Mouse (Mus musculus) neural tube, embryonic 14.5 days (tissue): Measurements from ENCODE around the gene 1700123O20Rik. TPM values are rescaled to one million over a fixed set of nuclear protein-coding genes. Genes with fewer than 3 reads are reported as not detected.

Experiments
- ATAC-seq: fragments of 200-750 bp; cut with Nextera tagmentation; 2 replicates; pipeline ENCODE4 v1.8.0; 2017; ENCODE audit warnings: low read depth, mild to moderate bottlenecking, moderate TSS enrichment, moderate library complexity
- H3K27ac ChIP-seq: fragments of 300-500 bp; sonication (generic); 2 replicates; pipeline ENCODE4 v1.5.1; 2014; ENCODE audit warnings: low read depth, mild to moderate bottlenecking, control low read depth, low read length, moderate library complexity, mixed read lengths
- H3K27me3 ChIP-seq: fragments of 300-500 bp; sonication (generic); 2 replicates; pipeline ENCODE4 v1.6.1; 2014; ENCODE audit warnings: low read length; ENCODE audit not compliant: control insufficient read depth, insufficient read depth
- H3K36me3 ChIP-seq: fragments of 300-500 bp; sonication (generic); 2 replicates; pipeline ENCODE4 v1.6.1; 2014; ENCODE audit warnings: low read length, mixed read lengths; ENCODE audit not compliant: control insufficient read depth, insufficient read depth
- H3K4me1 ChIP-seq: fragments of 300-500 bp; sonication (generic); 2 replicates; pipeline ENCODE4 v1.6.1; 2014; ENCODE audit warnings: low read length; ENCODE audit not compliant: control insufficient read depth, insufficient read depth
- H3K4me2 ChIP-seq: fragments of 300-500 bp; sonication (generic); 2 replicates; pipeline ENCODE4 v1.6.1; 2014; ENCODE audit warnings: mild to moderate bottlenecking, low read depth, low read length, control low read depth
- H3K4me3 ChIP-seq: fragments of 300-500 bp; sonication (generic); 2 replicates; pipeline ENCODE4 v1.5.1; 2014; ENCODE audit warnings: low read depth, low read length, control low read depth, mixed read lengths
- H3K9ac ChIP-seq: fragments of 300-500 bp; sonication (generic); replicated peaks from 2 replicates; pipeline ENCODE4 v1.6.1; 2014; ENCODE audit warnings: low read depth, mild to moderate bottlenecking, control low read depth, low read length, mixed read lengths
- H3K9me3 ChIP-seq: fragments of 300-500 bp; sonication (generic); 2 replicates; pipeline ENCODE4 v1.6.1; 2016; ENCODE audit warnings: low read length; ENCODE audit not compliant: control insufficient read depth
- WGBS: fragments of 180-500 bp; shearing (Covaris S2); extraction: QIAGEN DNeasy Blood & Tissue Kit; methylation state at CpG from one replicate; pipeline ENCODE4 v1.1.7; 2014; 5-methylcytosine and 5-hydroxymethylcytosine counted together
- polyA plus RNA-seq: library from polyadenylated mRNA; unstranded; fragments of >200 nt; fragmentation: Nextera tagmentation; extraction: Ambion mirVana; gene quantifications from 2 replicates; pipeline ENCODE4 v1.2.1, GENCODE M21; 2014

The 1700123O20Rik gene
- polyA plus RNA-seq, 1 experiment from 2014 or later, result 77.4 TPM

- Histone ChIP-seq H3K4me3 (no peak overlapping the region), H3K27me3 (no peaks in the 10 kb centered on the region), H3K27ac (no peak overlapping the region), H3K9ac (no peak overlapping the region), H3K9me3 (no peaks in the 10 kb centered on the region), H3K4me1 (no peaks in the 10 kb centered on the region), H3K4me2 (no peak overlapping the region), H3K36me3 (no peaks in the 10 kb centered on the region)
- WGBS, result 80% methylated on average over 5 of the region's 5 CpGs
- no peak for ATAC-seq
Observed at GRCm38 (mm10) chr14:54727565-54727964, 41.5 kb downstream of the 1700123O20Rik start.

GRCm38 (mm10) chr14:54728823-54729653, 43.0 kb downstream of the 1700123O20Rik start:
- H3K9ac ChIP-seq, result no peak overlapping the region
- WGBS, result 74% methylated on average over 13 of the region's 13 CpGs
- H3K27ac ChIP-seq, result no peak overlapping the region
- no peaks in the 10 kb centered on the region for H3K27me3 ChIP-seq
- H3K9me3 ChIP-seq, result no peaks in the 10 kb centered on the region
- H3K4me1 ChIP-seq, result no peaks in the 10 kb centered on the region
- H3K36me3 ChIP-seq, result no peaks in the 10 kb centered on the region
- H3K4me2 ChIP-seq, result no peak overlapping the region
- no peak overlapping the region for H3K4me3 ChIP-seq
- ATAC-seq, result no peak

- no peak for ATAC-seq
- Histone ChIP-seq H3K4me3 (no peak overlapping the region), H3K27ac (no peak overlapping the region), H3K9ac (no peak overlapping the region), H3K4me1 (no peaks in the 10 kb centered on the region), H3K36me3 (no peaks in the 10 kb centered on the region), H3K4me2 (no peak overlapping the region), H3K27me3 (no peaks in the 10 kb centered on the region), H3K9me3 (no peaks in the 10 kb centered on the region)
- WGBS, result 95% methylated on average over 6 of the region's 6 CpGs
Observed at GRCm38 (mm10) chr14:54730305-54730704, 44.3 kb downstream of the 1700123O20Rik start.

- Histone ChIP-seq H3K4me3 (no peak overlapping the region), H3K9me3 (no peaks in the 10 kb centered on the region)
Observed at GRCm38 (mm10) chr14:54732206-54732605, 46.2 kb downstream of the 1700123O20Rik start.

GRCm38 (mm10) chr14:54734004-54734403, 48.0 kb downstream of the 1700123O20Rik start:
- Histone ChIP-seq H3K4me2 (no peak overlapping the region), H3K9ac (no peak overlapping the region), H3K4me3 (no peak overlapping the region), H3K36me3 (no peaks in the 10 kb centered on the region), H3K27me3 (no peaks in the 10 kb centered on the region), H3K4me1 (no peaks in the 10 kb centered on the region), H3K27ac (no peak overlapping the region), H3K9me3 (no peaks in the 10 kb centered on the region)
- WGBS, result 78% methylated on average over 4 of the region's 4 CpGs
- no peak for ATAC-seq

More at GRCm38 (mm10) chr14:54732206-54732605, 46.2 kb downstream of the 1700123O20Rik start:
- Histone ChIP-seq H3K27me3 (no peaks in the 10 kb centered on the region), H3K9ac (no peak overlapping the region), H3K4me2 (no peak overlapping the region), H3K36me3 (no peaks in the 10 kb centered on the region), H3K4me1 (no peaks in the 10 kb centered on the region), H3K27ac (no peak overlapping the region)
- no peak for ATAC-seq
- 94% methylated on average over 8 of the region's 8 CpGs for WGBS

- 83% methylated on average over 4 of the region's 4 CpGs for WGBS
- Histone ChIP-seq H3K4me2 (no peak overlapping the region), H3K27me3 (no peaks in the 10 kb centered on the region), H3K9me3 (no peaks in the 10 kb centered on the region), H3K36me3 (no peaks in the 10 kb centered on the region), H3K4me3 (no peak overlapping the region), H3K9ac (no peak overlapping the region), H3K4me1 (no peaks in the 10 kb centered on the region), H3K27ac (no peak overlapping the region)
- ATAC-seq, result no peak
Observed at GRCm38 (mm10) chr14:54735221-54735620, 49.2 kb downstream of the 1700123O20Rik start.

- no peaks in the 10 kb centered on the region for H3K9me3 ChIP-seq
- H3K27ac ChIP-seq, result no peak overlapping the region
- H3K36me3 ChIP-seq, result no peaks in the 10 kb centered on the region
- H3K9ac ChIP-seq, result no peak overlapping the region
- no peaks in the 10 kb centered on the region for H3K4me1 ChIP-seq
- H3K4me3 ChIP-seq, result no peak overlapping the region
- no peak overlapping the region for H3K4me2 ChIP-seq
- WGBS, result 74% methylated on average over 14 of the region's 14 CpGs
- H3K27me3 ChIP-seq, result no peaks in the 10 kb centered on the region
- peak; percentile 44; the same call in 1 of the 2 replicates for ATAC-seq
Observed at GRCm38 (mm10) chr14:54736555-54737552, 50.8 kb downstream of the 1700123O20Rik start.

GRCm38 (mm10) chr14:54737634-54738033, 51.6 kb downstream of the 1700123O20Rik start:
- no peaks in the 10 kb centered on the region for H3K9me3 ChIP-seq
- H3K27ac ChIP-seq, result no peak overlapping the region
- no peak for ATAC-seq
- no peaks in the 10 kb centered on the region for H3K4me1 ChIP-seq
- no peaks in the 10 kb centered on the region for H3K36me3 ChIP-seq
- 71% methylated on average over 10 of the region's 10 CpGs for WGBS
- no peak overlapping the region for H3K9ac ChIP-seq
- no peak overlapping the region for H3K4me2 ChIP-seq
- no peak overlapping the region for H3K4me3 ChIP-seq
- no peaks in the 10 kb centered on the region for H3K27me3 ChIP-seq
